Mouse (Mus musculus): ENCODE data around the gene Iqsec1.
"Not testable (repeated sequence)": the region's sequence is repeated elsewhere in the genome, so short reads cannot be mapped to it uniquely, and the experiment has no call there.

Iqsec1 gene

GRCm38 (mm10) chr6:90700737-90701136 is 287.7 kb downstream of the Iqsec1 start:
- DNase-seq: no peak

GRCm38 (mm10) chr6:90700068-90700467 is 288.4 kb downstream of the Iqsec1 start:
- DNase-seq: no peak

GRCm38 (mm10) chr6:90698843-90699242 is 289.6 kb downstream of the Iqsec1 start:
- DNase-seq: no peak

- DNase-seq: no peak
Measured at GRCm38 (mm10) chr6:90695754-90696153, 292.7 kb downstream of the Iqsec1 start.

GRCm38 (mm10) chr6:90692404-90692803 is 296.1 kb downstream of the Iqsec1 start:
- DNase-seq: no peak

GRCm38 (mm10) chr6:90691935-90692334 is 296.6 kb downstream of the Iqsec1 start:
- no peak for DNase-seq

GRCm38 (mm10) chr6:90689500-90689899 is 299.0 kb downstream of the Iqsec1 start:
- no peak for DNase-seq

GRCm38 (mm10) chr6:90688742-90689141 is 299.7 kb downstream of the Iqsec1 start:
- DNase-seq: no peak

- no peak for DNase-seq
Measured at GRCm38 (mm10) chr6:90688003-90688402, 300.5 kb downstream of the Iqsec1 start.

GRCm38 (mm10) chr6:90686812-90687211 is 301.7 kb downstream of the Iqsec1 start:
- no peak for DNase-seq

- DNase-seq: no peak
Measured at GRCm38 (mm10) chr6:90683831-90684532, 304.5 kb downstream of the Iqsec1 start.

GRCm38 (mm10) chr6:90680401-90680800 is 308.1 kb downstream of the Iqsec1 start:
- DNase-seq: no peak

GRCm38 (mm10) chr6:90678759-90679158 is 309.7 kb downstream of the Iqsec1 start:
- DNase-seq: no peak

GRCm38 (mm10) chr6:90668693-90669092 is 319.8 kb downstream of the Iqsec1 start:
- no peak for DNase-seq

GRCm38 (mm10) chr6:90663736-90664135 is 324.7 kb downstream of the Iqsec1 start:
- no peak for DNase-seq

- no peak for DNase-seq
Measured at GRCm38 (mm10) chr6:90662148-90662547, 326.3 kb downstream of the Iqsec1 start.

GRCm38 (mm10) chr6:90661029-90661399 is 327.5 kb downstream of the Iqsec1 start:
- no peak for DNase-seq

GRCm38 (mm10) chr6:90660398-90661028 is 328.0 kb downstream of the Iqsec1 start:
- DNase-seq: no peak

GRCm38 (mm10) chr6:90659913-90660312 is 328.6 kb downstream of the Iqsec1 start:
- DNase-seq: no peak

GRCm38 (mm10) chr6:90656344-90656850 is 332.1 kb downstream of the Iqsec1 start:
- not testable (repeated sequence) for DNase-seq

- peak; percentile 22 for DNase-seq
Measured at GRCm38 (mm10) chr6:90653736-90654135, 334.7 kb downstream of the Iqsec1 start.

GRCm38 (mm10) chr6:90650634-90651033 is 337.9 kb downstream of the Iqsec1 start:
- DNase-seq: no peak

GRCm38 (mm10) chr6:90649279-90649678 is 339.2 kb downstream of the Iqsec1 start:
- DNase-seq: no peak

GRCm38 (mm10) chr6:90648391-90648790 is 340.1 kb downstream of the Iqsec1 start:
- no peak for DNase-seq

Data from right cerebral cortex, postnatal 4 days (tissue).